Mouse (Mus musculus) limb, embryonic 11.5 days (tissue): ENCODE results near the gene Bub1b. TPM values are rescaled to one million over a fixed set of nuclear protein-coding genes. Genes with fewer than 3 reads are reported as not detected.

Experiments
- polyA plus RNA-seq: library from polyadenylated mRNA; unstranded; fragments of >200 nt; fragmentation: Nextera tagmentation; extraction: Ambion mirVana; gene quantifications from 2 replicates; pipeline ENCODE4 v1.2.1, GENCODE M21; 2014

The Bub1b gene
- polyA plus RNA-seq, 1 experiment from 2014 or later = 145 TPM

Other genes starting within 250 kb of the Bub1b start
- gene Gpr176, start 224.8 kb upstream of the Bub1b start, polyA plus RNA-seq = 0.08 and 0.18 TPM in 2 replicates
- 13.0 and 17.2 TPM in 2 replicates for gene Eif2ak4, start 209.6 kb upstream of the Bub1b start, polyA plus RNA-seq
- 231 TPM in 2 replicates for gene Srp14, start 118.5 kb upstream of the Bub1b start, polyA plus RNA-seq
- gene Bmf, start 48.5 kb upstream of the Bub1b start, polyA plus RNA-seq = 3.8 and 7.5 TPM in 2 replicates
- 0.33 and 0.50 TPM in 2 replicates for gene Pak6, start 65.1 kb downstream of the Bub1b start, polyA plus RNA-seq
- gene Ankrd63, start 105.8 kb downstream of the Bub1b start, polyA plus RNA-seq = not detected in 2 replicates
- 0.48 and 0.57 TPM in 2 replicates for gene Plcb2, start 130.2 kb downstream of the Bub1b start, polyA plus RNA-seq
- 26.9 and 28.2 TPM in 2 replicates for gene Inafm2, start 147.5 kb downstream of the Bub1b start, polyA plus RNA-seq
- 0.04 and 0.26 TPM in 2 replicates for gene Ccdc9b, start 164.4 kb downstream of the Bub1b start, polyA plus RNA-seq
- gene Phgr1, start 174.6 kb downstream of the Bub1b start, polyA plus RNA-seq = not detected in 2 replicates
- 0.05 TPM in 1 of 2 replicates, not detected in the other for gene Disp2, start 181.5 kb downstream of the Bub1b start, polyA plus RNA-seq
- gene Knstrn, start 215.8 kb downstream of the Bub1b start, polyA plus RNA-seq = 179 and 186 TPM in 2 replicates